Mouse (Mus musculus) embryo, embryonic 10.5 days (tissue): Measurements from ENCODE around the gene Hamp.
"Not testable (repeated sequence)": the region's sequence is repeated elsewhere in the genome, so short reads cannot be mapped to it uniquely, and the experiment has no call there.

ENCODE experiments used
- DNase-seq: peaks from one replicate; pipeline ENCODE4 v3.0.0-alpha.2; 2015; ENCODE audit warnings: low spot score

Gene Hamp

GRCm38 (mm10) chr7:30956357-30956751 is 12.5 kb upstream of the Hamp start:
- peak; percentile 50 for DNase-seq

- peak; percentile 92 for DNase-seq
Measured at GRCm38 (mm10) chr7:30955584-30956356, 11.9 kb upstream of the Hamp start.

- DNase-seq: no peak
Measured at GRCm38 (mm10) chr7:30954971-30955520, 11.2 kb upstream of the Hamp start.

GRCm38 (mm10) chr7:30954036-30954435 is 10.2 kb upstream of the Hamp start:
- no peak for DNase-seq

- DNase-seq: no peak
Measured at GRCm38 (mm10) chr7:30953459-30953858, 9.6 kb upstream of the Hamp start.

- DNase-seq: no peak
Measured at GRCm38 (mm10) chr7:30952441-30953265, 8.8 kb upstream of the Hamp start.

GRCm38 (mm10) chr7:30949902-30950301 is 6.1 kb upstream of the Hamp start:
- not testable (repeated sequence) for DNase-seq

GRCm38 (mm10) chr7:30945876-30946275 is 2.0 kb upstream of the Hamp start:
- no peak for DNase-seq

GRCm38 (mm10) chr7:30945466-30945865 is 1.6 kb upstream of the Hamp start:
- DNase-seq: not testable (repeated sequence)

GRCm38 (mm10) chr7:30944706-30945105 is 874 bp upstream of the Hamp start:
- not testable (repeated sequence) for DNase-seq

GRCm38 (mm10) chr7:30942365-30942764 is 1.5 kb downstream of the Hamp start:
- not testable (repeated sequence) for DNase-seq

- DNase-seq: not testable (repeated sequence)
Measured at GRCm38 (mm10) chr7:30940070-30940469, 3.8 kb downstream of the Hamp start.

- not testable (repeated sequence) for DNase-seq
Measured at GRCm38 (mm10) chr7:30935422-30936099, 8.3 kb downstream of the Hamp start.

GRCm38 (mm10) chr7:30924581-30924980 is 19.3 kb downstream of the Hamp start, which contains the start of gene Hamp2:
Gene Hamp2, minus strand, starts transcription at chr7:30924681.
- not testable (repeated sequence) for DNase-seq

- DNase-seq: no peak
Measured at GRCm38 (mm10) chr7:30924071-30924470, 19.8 kb downstream of the Hamp start.

GRCm38 (mm10) chr7:30922490-30922889 is 21.3 kb downstream of the Hamp start:
- DNase-seq: not testable (repeated sequence)

GRCm38 (mm10) chr7:30920217-30920616 is 23.6 kb downstream of the Hamp start:
- no peak for DNase-seq

GRCm38 (mm10) chr7:30917219-30917618 is 26.6 kb downstream of the Hamp start:
- no peak for DNase-seq

- DNase-seq: no peak
Measured at GRCm38 (mm10) chr7:30916713-30917112, 27.1 kb downstream of the Hamp start.

- no peak for DNase-seq
Measured at GRCm38 (mm10) chr7:30914732-30915131, 29.1 kb downstream of the Hamp start, which contains the start of gene Mag. Gene Mag, minus strand, starts transcription at chr7:30914873.

- no peak for DNase-seq
Measured at GRCm38 (mm10) chr7:30909773-30910172, 34.1 kb downstream of the Hamp start.

- DNase-seq: no peak
Measured at GRCm38 (mm10) chr7:30908992-30909431, 34.8 kb downstream of the Hamp start.
